Mouse (Mus musculus) T-cell, adult 2 months (primary cell): ENCODE data around the gene Catsper2.

Source experiments
- DNase-seq: peaks from one replicate; pipeline ENCODE4 v3.0.0; 2022; ENCODE audit warnings: low spot score

Catsper2 gene

DNA sequence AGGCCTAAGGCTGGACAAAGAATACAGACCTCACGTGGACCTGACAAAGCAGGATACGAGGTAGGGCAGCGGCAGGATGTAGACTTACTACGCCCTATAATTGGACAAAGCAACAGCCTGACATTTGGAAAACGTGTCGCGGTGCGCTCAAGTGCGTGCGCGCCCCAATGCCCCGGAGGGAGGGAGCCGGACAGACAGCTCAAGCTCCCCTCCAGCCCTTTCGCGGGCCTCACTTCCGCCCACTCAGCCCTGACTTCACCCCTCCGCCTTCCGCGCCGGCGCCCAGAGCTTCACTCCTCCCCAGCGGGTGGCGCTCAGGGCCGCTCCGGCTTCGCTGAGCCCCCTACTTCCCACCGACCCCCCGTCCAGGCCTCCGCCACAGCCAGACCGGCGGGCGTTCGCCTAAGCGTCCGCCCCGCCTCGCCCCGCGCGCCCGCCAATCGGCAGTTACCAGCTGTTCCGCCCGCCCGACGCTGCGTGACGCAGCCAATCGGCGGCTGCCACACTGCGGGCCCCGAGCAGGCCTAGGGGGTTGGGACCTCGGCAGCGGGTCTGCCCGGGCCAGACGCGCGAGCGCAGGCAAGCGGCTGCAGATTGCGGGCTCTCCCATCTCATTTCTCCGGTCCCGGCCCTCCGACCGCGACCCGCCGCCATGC lies at the start of gene Catsper2, which contains the start of gene Pdia3:
TSS of gene Catsper2 (minus strand) at position 406 of the 656 bp plus-strand sequence.
TSS of gene Pdia3 (plus strand) at position 389 of the 656 bp plus-strand sequence.
- peak; percentile 93 for DNase-seq

DNA sequence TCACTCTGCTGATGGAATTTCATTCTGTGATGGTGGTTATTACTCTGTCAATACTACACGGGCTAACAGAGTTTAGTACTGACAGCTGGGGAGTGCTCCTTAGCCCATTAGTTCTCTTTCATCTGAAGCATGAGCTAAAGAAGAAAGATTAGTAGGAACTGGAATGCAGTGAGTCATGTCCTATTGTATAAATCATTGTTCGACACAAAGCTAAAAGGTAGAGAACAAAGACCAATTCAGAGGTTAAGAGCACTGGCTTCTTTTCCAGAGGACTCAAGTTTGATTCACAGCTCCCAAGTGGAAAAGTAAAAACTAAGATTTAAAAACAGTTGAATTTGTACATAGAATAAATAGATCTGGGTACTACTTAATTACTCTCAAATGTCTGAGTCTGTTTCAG lies 46.5 kb upstream of the Catsper2 start:
- no peak for DNase-seq

DNA sequence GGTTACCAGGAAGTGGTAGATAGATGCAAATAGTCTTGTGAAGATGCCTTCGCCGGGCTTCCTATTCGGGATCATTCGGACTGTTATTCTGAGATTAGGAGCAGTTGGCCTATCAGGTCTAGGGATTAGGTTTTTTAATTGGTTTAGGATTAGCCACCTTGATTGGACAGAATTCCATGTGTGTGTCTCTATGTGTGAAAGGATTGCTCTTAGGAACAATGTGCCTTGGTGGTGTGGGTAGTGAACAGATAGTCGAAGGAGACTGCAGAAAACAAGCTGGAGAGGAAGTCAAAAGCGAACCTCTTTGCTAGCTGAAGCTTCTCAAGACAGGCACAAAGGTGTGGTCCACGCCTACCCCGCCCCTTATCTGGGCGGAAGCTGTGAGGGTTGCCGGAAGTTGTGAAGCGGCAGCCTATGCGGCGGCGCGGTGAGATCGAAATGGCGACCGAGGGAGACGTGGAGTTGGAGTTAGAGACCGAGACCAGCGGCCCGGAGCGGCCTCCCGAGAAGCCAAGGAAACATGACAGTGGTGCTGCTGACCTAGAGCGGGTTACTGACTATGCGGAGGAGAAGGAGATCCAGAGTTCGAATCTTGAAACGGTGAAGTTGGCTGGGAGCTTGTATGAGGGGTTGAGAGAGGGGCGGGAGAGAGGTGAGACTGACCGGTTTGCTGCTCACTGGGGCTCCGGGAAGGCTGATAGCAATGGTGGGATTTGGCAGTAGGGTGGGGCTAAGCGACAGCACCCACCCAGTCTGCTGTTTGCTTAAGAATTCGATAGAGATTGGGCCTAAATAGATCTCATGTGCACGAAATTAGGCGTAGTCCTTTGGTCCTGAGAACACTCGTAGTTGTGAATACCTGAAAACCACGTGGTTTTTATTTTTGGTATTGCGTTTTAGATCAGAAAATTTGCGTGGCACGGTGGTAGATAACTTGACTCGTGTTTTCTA lies 43.4 kb upstream of the Catsper2 start, which contains the start of gene Serinc4:
TSS of gene Serinc4 (minus strand) at position 90 of the 951 bp plus-strand sequence.
- peak; percentile 93 for DNase-seq

DNA sequence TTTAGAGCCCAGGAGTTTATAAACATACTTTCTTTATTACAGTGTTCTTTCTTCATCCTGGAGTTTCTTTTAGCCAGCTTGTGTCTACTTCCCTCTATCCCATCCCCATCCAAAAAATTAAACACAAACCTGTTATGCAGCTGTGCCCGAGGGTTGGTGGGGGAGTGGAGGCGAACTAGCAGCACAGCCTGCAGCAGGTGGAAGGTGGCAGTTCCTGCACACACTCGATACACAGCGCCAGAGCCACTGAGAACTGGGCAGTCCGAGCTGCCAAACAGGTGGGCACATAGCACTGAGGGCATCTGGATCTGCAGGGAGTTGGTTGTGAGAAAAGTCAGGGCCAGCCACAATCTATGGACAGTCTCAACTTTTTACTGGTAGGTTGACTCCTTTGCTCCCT lies 41.9 kb upstream of the Catsper2 start:
- no peak for DNase-seq

GRCm38 (mm10) chr2:121453917-121454316 lies 40.3 kb upstream of the Catsper2 start:
- DNase-seq, result no peak

DNA sequence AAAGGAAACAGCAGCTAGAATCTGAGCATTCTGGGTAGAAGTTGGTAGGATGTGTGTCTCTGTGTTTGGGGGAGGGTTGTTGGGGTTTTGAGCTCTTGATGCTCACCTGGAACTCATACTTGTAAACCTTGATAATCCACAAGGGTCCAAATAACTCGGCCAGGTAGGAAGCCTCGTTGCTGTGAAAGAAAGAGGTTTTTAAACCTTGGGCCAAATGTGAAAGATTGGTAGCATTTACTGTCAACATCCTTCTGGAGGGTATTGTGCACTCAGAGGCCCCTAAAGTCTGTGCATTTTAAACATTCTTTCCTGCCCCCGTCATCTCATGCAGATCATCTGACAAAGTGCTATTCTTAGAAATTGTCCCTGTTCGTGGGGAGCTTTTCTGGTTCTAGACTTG lies 39.4 kb upstream of the Catsper2 start, which contains the start of gene Hypk:
TSS of gene Hypk (plus strand) at position 301 of the 400 bp plus-strand sequence.
- no peak for DNase-seq

- no peak for DNase-seq
These were observed 38.8 kb upstream of the Catsper2 start for GRCm38 (mm10) chr2:121452361-121452760.

DNA sequence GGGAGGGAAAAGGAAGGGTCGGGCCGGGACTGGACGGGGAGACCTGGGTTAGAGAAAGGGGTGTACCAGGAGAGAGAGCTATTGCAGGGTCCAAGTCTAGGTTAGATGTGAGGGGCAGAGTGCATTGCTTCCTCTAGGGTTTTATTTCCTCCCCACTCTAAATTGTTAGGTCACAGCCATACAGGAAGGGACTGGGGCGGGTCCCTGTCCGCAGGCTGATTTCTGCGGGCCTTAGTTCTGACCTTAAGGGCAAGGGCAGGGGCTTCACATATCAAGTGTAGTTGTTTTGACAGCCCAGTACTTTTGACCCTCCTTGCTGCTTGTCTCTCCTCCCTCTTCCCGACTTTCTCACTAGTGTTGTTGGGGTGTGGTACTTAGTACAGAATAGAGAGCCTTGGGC lies 36.5 kb upstream of the Catsper2 start:
- no peak for DNase-seq

DNA sequence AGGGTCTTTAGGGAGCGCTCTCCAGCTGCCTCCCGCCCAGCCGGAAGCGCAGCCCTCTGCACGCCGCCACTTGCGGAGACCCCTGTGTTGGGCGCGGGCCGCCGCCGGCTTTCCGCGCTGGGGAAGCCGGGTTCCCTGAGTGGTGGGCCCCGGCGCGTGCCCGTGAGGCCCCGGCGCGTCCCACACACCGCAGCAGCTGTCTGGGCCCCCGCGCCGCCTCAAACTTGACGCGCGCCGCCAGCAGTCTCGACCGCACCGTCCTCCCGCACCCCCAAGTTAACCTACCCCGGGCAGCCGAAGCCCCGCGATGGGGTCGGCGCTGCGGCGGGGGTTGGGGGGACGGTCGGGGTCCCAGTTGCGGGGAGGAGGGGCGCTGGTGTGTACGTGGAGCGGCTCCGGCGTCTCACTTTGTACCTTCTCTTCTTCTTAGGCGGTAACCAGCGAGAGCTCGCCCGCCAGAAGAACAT lies 36.0 kb upstream of the Catsper2 start:
- no peak for DNase-seq

GRCm38 (mm10) chr2:121448739-121449535 lies 35.3 kb upstream of the Catsper2 start, which contains the start of gene Serf2:
Gene Serf2 (plus strand): TSS chr2:121449195.
- DNase-seq, result peak; percentile 100

- DNase-seq, result peak; percentile 23
These were observed 34.5 kb upstream of the Catsper2 start for GRCm38 (mm10) chr2:121448136-121448535.

DNA sequence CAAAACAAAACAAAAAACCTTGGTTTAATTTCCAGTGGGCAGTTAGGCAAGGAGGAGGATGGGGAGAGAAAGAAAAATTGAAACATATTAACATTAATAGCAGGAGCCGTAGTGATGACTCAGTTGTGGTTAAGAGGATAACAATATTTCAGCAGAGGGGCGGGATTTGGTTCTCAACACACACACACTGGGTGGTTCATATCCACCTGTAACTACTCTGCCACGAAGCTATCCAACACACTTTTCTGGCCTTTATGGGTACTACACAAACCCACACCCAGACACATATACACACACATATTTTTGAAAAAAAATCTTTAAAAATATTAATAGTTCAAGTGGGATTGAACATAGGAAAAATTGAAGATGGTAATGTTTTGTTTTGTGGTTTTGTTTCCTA lies 33.4 kb upstream of the Catsper2 start:
- DNase-seq, result no peak

DNA sequence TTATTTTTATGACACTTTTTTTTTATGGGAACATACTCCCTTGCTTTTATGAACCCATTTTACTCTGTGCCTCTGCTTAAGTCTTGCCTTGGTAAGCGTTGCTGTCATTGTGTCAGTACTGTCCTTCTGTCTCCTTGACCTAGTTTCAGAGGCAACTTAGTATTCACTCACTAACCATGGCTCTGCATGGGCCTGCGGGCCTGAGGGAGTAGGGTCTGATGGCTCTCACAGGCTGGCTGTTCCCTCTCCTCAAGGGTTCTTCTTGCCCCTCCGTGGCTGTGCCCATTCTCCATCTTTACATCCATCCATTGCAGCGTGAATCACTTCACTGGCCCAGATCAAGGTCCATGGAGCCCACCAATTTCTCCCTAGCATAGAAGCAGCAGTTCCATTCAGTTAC lies 32.9 kb upstream of the Catsper2 start:
- no peak for DNase-seq

DNA sequence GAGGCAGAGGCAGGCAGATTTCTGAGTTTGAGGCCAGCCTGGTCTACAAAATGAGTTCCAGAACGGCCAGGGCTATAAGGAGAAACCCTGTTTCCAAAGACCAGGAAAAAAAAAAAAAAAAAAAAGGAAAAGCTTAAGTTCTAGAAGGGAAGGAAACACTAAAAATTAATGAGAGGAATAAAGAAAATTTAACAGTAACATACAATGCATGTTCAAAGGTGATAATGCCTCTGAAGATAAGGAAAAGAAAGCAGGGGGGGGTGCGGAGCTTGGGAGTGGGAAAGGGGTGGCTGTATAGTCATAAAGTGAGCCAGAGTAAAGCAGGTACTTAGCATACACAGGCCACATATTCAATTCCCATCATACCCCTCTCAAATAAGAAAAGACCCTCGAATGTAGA lies 31.5 kb upstream of the Catsper2 start:
- DNase-seq, result no peak

DNA sequence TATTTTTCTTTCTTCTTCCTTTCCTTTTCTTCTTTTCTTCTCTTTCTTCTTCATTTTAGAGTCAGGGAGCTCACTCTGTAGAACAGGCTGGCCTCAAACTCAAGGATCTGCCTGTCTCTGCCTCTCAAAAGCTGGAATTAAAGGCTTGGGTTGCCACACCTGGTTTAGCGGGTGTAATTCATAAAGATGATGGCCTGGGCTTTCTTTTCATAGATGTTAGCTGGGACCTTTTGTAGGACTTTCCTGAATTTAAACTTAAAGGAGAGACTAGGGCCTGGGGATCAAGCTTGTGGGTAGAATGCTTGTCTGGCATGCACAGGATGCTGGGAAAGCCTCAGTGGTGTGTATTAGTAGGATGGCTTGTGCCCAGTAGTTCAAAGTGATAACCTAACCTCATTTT lies 30.6 kb upstream of the Catsper2 start, which contains the start of gene Ell3:
TSS of gene Ell3 (minus strand) at position 101 of the 400 bp plus-strand sequence.
- no peak for DNase-seq

GRCm38 (mm10) chr2:121443068-121443349 lies 29.4 kb upstream of the Catsper2 start:
- DNase-seq, result no peak

- DNase-seq, result peak; percentile 57
These were observed 28.9 kb upstream of the Catsper2 start for GRCm38 (mm10) chr2:121442259-121443067.

DNA sequence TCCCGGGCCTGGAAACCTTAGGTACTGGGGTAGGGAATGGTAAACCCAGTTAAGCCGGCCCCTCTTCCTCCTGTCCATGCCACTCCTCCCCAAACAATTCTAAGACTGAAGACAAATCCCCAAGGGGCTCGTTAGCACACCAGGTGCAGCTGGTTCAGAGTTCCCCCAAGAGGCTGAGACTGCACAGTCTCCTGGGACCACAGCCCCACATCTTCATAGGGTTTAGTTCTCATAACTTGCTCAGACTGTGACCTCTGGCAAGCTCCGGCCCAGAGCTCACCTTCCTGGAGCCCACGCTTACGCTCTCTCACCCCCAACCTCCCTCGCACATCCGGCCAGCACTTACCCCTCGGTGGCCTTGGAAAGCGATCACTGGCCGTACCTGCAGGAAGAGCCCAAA lies 28.2 kb upstream of the Catsper2 start:
- no peak for DNase-seq

GRCm38 (mm10) chr2:121440834-121441605 lies 27.4 kb upstream of the Catsper2 start:
- no peak for DNase-seq

DNA sequence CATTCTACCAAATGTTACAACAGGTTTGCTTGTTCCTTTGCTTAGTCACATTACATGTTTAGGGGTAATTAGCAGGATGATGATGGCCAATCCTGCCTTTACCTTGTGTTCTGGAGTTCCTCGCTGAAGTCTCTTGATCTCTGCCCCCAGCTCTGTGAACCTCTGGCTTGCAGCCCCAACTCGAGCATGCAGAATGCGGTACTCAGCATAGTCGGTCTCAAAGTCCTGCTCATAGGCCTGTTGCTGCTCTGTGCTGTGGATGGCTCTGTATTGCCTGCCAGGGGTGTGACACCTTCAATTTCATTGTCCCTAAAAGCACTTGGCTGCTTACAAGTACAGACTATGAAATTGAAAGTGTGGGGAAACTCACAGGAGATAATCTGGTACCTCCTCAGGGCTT lies 26.2 kb upstream of the Catsper2 start:
- DNase-seq, result no peak
